Mouse (Mus musculus) heart, postnatal 4 days (tissue): ENCODE measurements around the gene Irs1. TPM values are rescaled to one million over a fixed set of nuclear protein-coding genes. Genes with fewer than 3 reads are reported as not detected.

ENCODE experiments used
- DNase-seq: peaks from one replicate; pipeline ENCODE4 v3.0.0; 2021
- total RNA-seq, 2 experiments: library from RNA; stranded (reverse); gene quantifications; 2 replicates each; pipeline ENCODE4 v1.2.3; 2021

Irs1 gene
- total RNA-seq, 2 experiments from 2014 or later: 39.4 to 43.1 TPM

- peak; percentile 41 for DNase-seq
These were observed 2.7 kb downstream of the Irs1 start for GRCm38 (mm10) chr1:82288421-82288990.

- DNase-seq: no peak
These were observed 3.4 kb downstream of the Irs1 start for GRCm38 (mm10) chr1:82287776-82288325.

- DNase-seq: peak; percentile 47
These were observed 4.0 kb downstream of the Irs1 start for GRCm38 (mm10) chr1:82287052-82287775.

GRCm38 (mm10) chr1:82286190-82287051 is 4.8 kb downstream of the Irs1 start:
- peak; percentile 16 for DNase-seq

GRCm38 (mm10) chr1:82285461-82286189 is 5.6 kb downstream of the Irs1 start:
- DNase-seq: no peak

- no peak for DNase-seq
These were observed 6.8 kb downstream of the Irs1 start for GRCm38 (mm10) chr1:82284403-82284802.

GRCm38 (mm10) chr1:82283901-82284301 is 7.3 kb downstream of the Irs1 start:
- DNase-seq: peak; percentile 21

- peak; percentile 92 for DNase-seq
These were observed 8.1 kb downstream of the Irs1 start for GRCm38 (mm10) chr1:82282992-82283611.

- no peak for DNase-seq
These were observed 9.4 kb downstream of the Irs1 start for GRCm38 (mm10) chr1:82281823-82282222.

GRCm38 (mm10) chr1:82279768-82280167 is 11.4 kb downstream of the Irs1 start:
- DNase-seq: no peak

GRCm38 (mm10) chr1:82274361-82274760 is 16.9 kb downstream of the Irs1 start:
- no peak for DNase-seq

- no peak for DNase-seq
These were observed 17.7 kb downstream of the Irs1 start for GRCm38 (mm10) chr1:82273529-82273928.

GRCm38 (mm10) chr1:82272231-82272630 is 19.0 kb downstream of the Irs1 start:
- no peak for DNase-seq

GRCm38 (mm10) chr1:82267547-82267946 is 23.7 kb downstream of the Irs1 start:
- no peak for DNase-seq

- no peak for DNase-seq
These were observed 28.9 kb downstream of the Irs1 start for GRCm38 (mm10) chr1:82262331-82262730.

GRCm38 (mm10) chr1:82261638-82262037 is 29.6 kb downstream of the Irs1 start:
- no peak for DNase-seq

GRCm38 (mm10) chr1:82261053-82261618 is 30.1 kb downstream of the Irs1 start:
- no peak for DNase-seq

- no peak for DNase-seq
These were observed 31.2 kb downstream of the Irs1 start for GRCm38 (mm10) chr1:82260055-82260454.

GRCm38 (mm10) chr1:82258331-82258730 is 32.9 kb downstream of the Irs1 start:
- DNase-seq: no peak

- DNase-seq: peak; percentile 66
These were observed 33.8 kb downstream of the Irs1 start for GRCm38 (mm10) chr1:82257457-82257856.

- no peak for DNase-seq
These were observed 37.3 kb downstream of the Irs1 start for GRCm38 (mm10) chr1:82253789-82254445.
